Mouse (Mus musculus): ENCODE measurements around the gene Lsm14a. TPM values are rescaled to one million over a fixed set of nuclear protein-coding genes. Genes with fewer than 3 reads are reported as not detected.

The Lsm14a gene
- total RNA-seq (2021), result 10 to 100 TPM; 89.5 to 89.6 TPM
- long read RNA-seq, experiment 1, transcript Lsm14a-201 (11 exons, 2,944 nt), result major isoform, 42 of 57 reads
- long read RNA-seq, experiment 1, partial matches to known transcripts, result 3 of 57 reads
- long read RNA-seq, experiment 1, other reads (novel, unspliced or antisense), result 10 of 57 reads
- long read RNA-seq, experiment 2, transcript Lsm14a-201 (11 exons, 2,944 nt), result major isoform, 37 of 53 reads
- long read RNA-seq, experiment 2, partial matches to known transcripts, result 5 of 53 reads
- long read RNA-seq, experiment 2, other reads (novel, unspliced or antisense), result 11 of 53 reads

DNA sequence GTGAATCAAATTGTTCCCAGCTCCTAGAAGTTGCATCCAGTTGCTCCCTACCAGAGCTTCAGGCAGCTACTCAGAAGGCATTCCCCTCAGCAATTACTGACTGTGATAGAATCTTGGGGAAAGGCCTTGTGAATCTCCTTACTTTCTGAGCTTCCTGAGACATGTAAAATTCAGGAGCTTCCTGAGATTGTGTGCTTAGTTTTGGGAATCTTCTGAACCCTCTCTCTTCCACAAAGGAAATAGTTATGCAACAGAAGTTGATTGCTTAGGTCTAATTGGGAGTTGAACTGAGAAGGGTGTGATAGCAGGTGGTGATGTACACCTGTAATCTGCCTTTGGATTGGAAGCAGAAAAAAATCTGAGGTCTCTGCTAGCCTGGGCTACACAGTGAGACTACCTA is at the start of gene Lsm14a:
Gene Lsm14a, minus strand, starts transcription at position 101 of the 400 bp plus-strand sequence.
- DNase-seq (ENCODE audit: low spot score), result no peak

DNA sequence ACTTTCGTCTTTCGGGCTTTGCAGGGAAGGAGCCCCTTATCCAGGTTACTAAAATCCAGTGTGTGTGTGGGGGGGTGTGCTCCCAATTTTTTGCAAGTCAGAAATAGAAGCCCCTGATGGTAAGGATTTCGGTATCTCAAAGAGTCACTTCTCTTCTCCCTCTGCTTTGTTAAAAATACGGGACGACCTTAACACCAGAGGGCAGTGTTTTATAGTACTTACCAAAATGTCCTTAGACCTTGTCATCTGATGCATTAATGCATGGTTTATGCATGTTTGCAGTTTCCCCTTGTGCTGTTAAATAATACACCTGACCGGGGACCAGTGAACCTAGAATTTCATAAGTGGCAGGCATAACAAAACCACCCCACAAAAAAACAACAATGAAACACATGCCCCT is 45.8 kb upstream of the Lsm14a start:
- DNase-seq (ENCODE audit: low spot score), result peak; percentile 6

- no peak for DNase-seq (ENCODE audit: low spot score)
Measured at GRCm38 (mm10) chr7:34433597-34433996, 40.5 kb upstream of the Lsm14a start.

DNA sequence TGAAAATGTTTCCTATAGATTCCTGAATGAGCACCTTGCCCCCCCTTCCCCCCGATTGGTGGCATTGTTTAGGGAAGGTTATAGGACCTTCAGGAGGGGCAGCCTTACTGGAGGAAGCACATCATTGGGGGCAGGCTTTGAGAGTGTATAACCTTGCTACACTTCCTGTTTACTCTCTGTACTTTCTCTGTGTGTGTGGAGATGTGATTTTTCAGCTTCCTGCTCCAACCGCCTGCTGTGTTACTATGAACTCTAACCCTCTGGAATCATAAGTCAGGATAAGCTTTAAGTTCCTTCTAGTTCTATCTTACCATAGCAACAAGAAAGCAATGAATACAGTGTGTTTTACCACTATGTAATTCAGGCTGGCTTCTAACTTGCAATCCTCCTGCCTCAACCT is 28.1 kb upstream of the Lsm14a start:
- DNase-seq (ENCODE audit: low spot score), result no peak

GRCm38 (mm10) chr7:34407492-34407891 is 14.4 kb upstream of the Lsm14a start:
- DNase-seq (ENCODE audit: low spot score), result peak; percentile 67

GRCm38 (mm10) chr7:34403876-34404275 is 10.8 kb upstream of the Lsm14a start:
- no peak for DNase-seq (ENCODE audit: low spot score)

DNA sequence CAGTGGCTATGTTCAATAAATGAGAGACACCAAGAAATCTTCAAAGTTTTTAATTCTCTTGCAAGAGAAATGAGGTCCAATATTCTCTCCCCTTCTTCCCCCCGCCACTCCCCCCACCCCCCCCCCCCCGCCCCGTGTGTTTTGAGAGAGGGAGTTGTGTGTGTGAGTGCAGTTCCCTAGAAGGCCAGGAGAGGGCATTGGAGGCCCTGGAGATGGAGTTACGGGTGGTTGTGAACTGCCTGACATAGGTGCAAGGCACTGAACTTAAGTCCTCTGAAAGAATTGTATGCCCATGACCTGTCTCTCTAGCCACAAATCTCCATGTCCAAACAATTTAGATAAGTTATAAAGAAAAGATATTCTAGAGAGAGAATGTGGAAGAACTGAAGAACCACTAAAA is 7.0 kb upstream of the Lsm14a start:
- no peak for DNase-seq (ENCODE audit: low spot score)

DNA sequence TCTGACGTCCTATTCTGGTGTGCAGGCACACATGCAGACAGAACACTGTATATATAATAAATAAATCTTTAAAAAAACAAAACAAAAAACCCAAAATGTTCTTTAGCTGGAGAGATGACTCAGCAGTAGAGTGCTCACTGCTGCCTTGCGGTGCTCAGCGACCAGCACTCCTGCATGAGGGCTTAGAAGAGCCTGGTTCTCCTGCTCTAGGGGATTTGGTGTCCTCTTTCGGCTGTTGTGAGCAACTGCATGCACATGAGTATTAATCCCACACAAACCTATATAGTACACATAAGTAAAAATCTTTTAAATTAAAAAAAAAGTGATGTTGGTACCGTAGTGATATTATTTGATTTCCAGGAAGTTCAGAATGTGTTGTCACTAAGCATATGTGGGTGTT is 5.7 kb upstream of the Lsm14a start:
- no peak for DNase-seq (ENCODE audit: low spot score)

DNA sequence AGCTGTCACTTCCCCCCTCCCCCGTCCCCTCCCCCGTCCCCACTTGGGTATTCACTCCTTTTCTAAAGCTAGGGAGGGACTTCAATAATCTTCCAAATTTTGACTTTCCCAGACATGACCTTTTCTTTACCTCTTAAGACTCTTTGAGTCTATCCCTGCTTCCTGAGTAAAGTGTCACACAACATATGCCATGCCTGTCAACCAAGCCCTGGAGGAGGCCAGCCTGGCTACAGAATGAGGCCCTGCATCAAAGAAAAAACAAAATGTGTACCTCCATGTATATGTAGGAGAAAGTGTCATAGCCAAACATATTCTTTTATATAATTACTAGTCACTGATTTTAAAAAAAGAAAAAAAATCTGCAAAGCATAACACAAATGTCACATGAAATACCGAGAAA is 3.7 kb upstream of the Lsm14a start:
- DNase-seq (ENCODE audit: low spot score), result no peak

DNA sequence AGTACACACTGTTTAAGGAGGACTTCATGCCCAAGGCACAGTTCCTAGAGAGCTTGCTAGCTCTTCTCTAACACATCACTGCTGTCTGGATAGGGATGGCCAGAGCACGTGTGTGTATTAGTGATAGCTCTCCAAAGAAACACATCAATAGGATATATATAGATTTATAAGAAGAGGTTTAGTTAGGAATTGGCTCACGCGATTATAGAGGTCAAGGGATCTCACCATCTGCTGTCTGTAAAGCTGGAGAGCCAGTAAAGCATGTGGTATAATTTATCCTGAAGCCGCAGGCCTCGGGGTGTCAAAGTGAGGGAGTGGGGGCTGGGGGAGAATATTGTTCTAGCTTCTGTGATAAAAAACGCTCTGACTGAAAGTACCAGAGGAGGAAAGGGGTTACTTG is 2.6 kb upstream of the Lsm14a start:
- DNase-seq (ENCODE audit: low spot score), result no peak

DNA sequence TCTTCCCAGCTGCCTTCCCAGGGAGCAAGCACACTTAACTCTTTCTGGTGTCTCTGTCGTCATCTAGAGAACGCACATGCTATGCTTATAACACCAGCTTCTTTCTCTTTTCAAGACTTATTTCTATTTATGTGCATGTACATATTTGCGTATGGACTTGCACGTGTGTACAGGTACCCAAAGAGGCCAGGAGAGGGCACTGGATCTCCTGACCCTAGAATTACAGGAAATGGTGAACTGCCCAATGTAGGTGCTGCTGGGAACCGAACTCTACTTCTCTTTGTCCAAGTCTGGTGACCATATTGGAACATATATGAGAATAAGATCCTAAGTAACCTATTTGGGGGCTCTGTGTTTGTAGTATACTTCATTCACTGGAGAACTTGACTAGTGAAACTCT is 1.5 kb upstream of the Lsm14a start:
- no peak for DNase-seq (ENCODE audit: low spot score)

GRCm38 (mm10) chr7:34394091-34394490 is 976 bp upstream of the Lsm14a start:
- DNase-seq (ENCODE audit: low spot score), result no peak

DNA sequence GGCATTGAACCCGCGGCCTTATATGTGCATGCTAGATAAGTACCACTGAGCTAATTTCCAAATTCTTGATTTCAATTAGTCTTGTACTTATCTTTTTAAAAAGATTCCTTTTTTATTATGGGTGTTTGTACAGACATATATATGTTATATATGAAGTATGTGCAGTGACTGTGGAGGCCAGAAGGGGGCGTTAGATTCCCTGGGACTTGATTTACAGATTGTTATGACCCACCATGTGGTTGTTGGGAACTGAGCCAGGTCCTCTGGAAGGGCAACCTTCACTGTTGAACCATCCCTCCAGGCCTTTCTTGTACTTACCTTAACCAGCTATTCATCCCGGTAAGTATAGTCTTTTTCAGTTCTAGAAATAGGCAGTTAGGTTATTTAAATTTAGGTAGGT is 780 bp downstream of the Lsm14a start:
- no peak for DNase-seq (ENCODE audit: low spot score)

GRCm38 (mm10) chr7:34391711-34392110 is 1.4 kb downstream of the Lsm14a start:
- no peak for DNase-seq (ENCODE audit: low spot score)

GRCm38 (mm10) chr7:34390834-34391155 is 2.3 kb downstream of the Lsm14a start:
- DNase-seq (ENCODE audit: low spot score), result peak; percentile 30

GRCm38 (mm10) chr7:34390111-34390833 is 2.8 kb downstream of the Lsm14a start:
- DNase-seq (ENCODE audit: low spot score), result peak; percentile 73

DNA sequence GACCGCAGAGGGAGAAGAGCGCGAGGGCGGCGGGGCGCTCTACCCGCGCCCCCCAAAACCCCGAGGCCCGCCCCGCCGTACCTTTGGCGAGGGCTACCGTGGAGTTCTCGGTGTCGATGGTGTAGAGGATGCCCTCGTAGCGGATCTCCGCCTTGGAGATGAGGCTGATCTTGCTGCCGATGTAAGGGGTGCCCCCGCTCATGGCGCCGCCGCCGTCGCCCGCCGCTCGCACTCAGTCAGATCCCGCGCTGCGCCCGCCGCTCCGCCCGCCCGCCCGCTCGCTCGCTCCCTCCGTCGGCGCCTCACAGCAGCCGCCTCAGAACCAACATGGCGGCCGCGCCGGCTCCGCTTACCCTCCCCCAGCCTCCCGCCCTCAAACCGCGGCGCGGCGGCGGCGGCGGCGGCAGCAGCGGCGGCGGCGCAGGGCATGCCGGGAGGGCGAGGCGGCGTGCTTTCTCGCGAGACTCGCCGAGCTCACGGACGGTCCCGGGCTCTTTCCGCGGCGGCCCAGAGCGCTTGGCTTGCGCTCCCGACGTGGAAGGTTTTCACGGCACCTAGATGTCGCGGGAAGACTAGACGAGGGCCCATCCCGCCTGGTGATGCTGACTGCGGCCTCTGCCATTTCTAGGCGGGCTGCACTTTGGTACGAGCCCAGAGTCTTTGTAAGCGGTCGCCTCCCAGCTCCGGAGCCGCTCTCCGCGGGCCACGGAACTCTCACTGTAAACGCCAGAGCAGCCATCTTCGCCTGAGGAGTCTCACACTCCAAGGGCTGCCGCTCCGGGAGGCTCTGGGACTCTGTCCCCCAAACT is 3.6 kb downstream of the Lsm14a start:
- peak; percentile 93 for DNase-seq (ENCODE audit: low spot score)

- DNase-seq (ENCODE audit: low spot score), result peak; percentile 63
Measured at GRCm38 (mm10) chr7:34388445-34389276, 4.5 kb downstream of the Lsm14a start.

- DNase-seq (ENCODE audit: low spot score), result no peak
Measured at GRCm38 (mm10) chr7:34387784-34388444, 5.2 kb downstream of the Lsm14a start.

DNA sequence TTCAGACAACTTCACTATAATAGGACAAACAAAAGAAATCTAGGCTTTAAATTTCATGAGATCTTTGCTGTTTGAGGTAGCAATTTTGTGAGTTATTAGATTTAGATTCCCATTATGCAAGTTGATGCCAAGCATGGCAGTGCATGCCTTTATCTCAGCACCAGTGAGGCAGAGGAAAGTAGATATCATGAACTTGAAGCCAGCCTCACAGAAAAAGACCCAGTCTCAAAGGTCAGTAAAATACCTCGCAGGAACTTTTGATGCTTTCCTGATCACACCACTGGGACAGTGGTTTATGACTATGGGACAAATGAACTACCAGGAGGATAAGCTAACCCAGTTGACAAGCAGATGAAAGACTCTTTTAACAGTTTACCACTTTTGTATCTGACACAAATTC is 10.3 kb downstream of the Lsm14a start:
- no peak for DNase-seq (ENCODE audit: low spot score)

GRCm38 (mm10) chr7:34381733-34382132 is 11.4 kb downstream of the Lsm14a start:
- DNase-seq (ENCODE audit: low spot score), result no peak
